Mouse (Mus musculus) kidney, adult 2 months (tissue): ENCODE results near the gene Mrpl21. TPM values are rescaled to one million over a fixed set of nuclear protein-coding genes. Genes with fewer than 3 reads are reported as not detected.
A peak's percentile ranks its signal among the peaks of the same experiment; 100 is the strongest.

Experiments used
- DNase-seq: peaks from one replicate; pipeline ENCODE4 v3.0.0; 2021
- H3K27ac ChIP-seq: fragments of 200-500 bp; 2 replicates; pipeline ENCODE4 v1.5.1; 2012; ENCODE audit warnings: low read depth, low read length, control low read depth, inconsistent platforms; ENCODE audit not compliant: insufficient read depth
- H3K27me3 ChIP-seq: fragments of 200-500 bp; replicated peaks from 2 replicates; pipeline ENCODE4 v1.6.1; 2012; ENCODE audit warnings: mild to moderate bottlenecking, moderate library complexity, low read length, inconsistent platforms; ENCODE audit not compliant: control insufficient read depth, insufficient read depth
- H3K36me3 ChIP-seq: fragments of 200-500 bp; 2 replicates; pipeline ENCODE4 v1.6.1; 2012; ENCODE audit warnings: mild to moderate bottlenecking, moderate library complexity, low read length, inconsistent platforms; ENCODE audit not compliant: control insufficient read depth, insufficient read depth
- H3K4me1 ChIP-seq: fragments of 200-500 bp; 2 replicates; pipeline ENCODE4 v1.6.1; 2011; ENCODE audit warnings: low read length; ENCODE audit not compliant: control insufficient read depth, insufficient read depth
- H3K4me3 ChIP-seq: fragments of 200-500 bp; 2 replicates; pipeline ENCODE4 v1.5.1; 2011; ENCODE audit warnings: mild to moderate bottlenecking, low read depth, low read length, control low read depth; ENCODE audit not compliant: insufficient read depth
- CTCF ChIP-seq: fragments of 200-500 bp; conservative IDR thresholded peaks from 2 replicates; pipeline ENCODE4 v1.5.1; 2011; ENCODE audit warnings: low read depth, mild to moderate bottlenecking, control low read depth, low read length, moderate library complexity, mixed read lengths; ENCODE audit not compliant: insufficient read depth, insufficient read length
- POLR2A ChIP-seq: fragments of 200-500 bp; IDR thresholded peaks from one replicate; pipeline ENCODE4 v1.6.1; 2011; ENCODE audit warnings: low read depth, low read length, control low read depth
- WGBS: fragments of 180-500 bp; shearing (Covaris S2); methylation state at CpG from one replicate; pipeline ENCODE4 v1.1.7; 2018; 5-methylcytosine and 5-hydroxymethylcytosine counted together
- polyA plus RNA-seq: library from polyadenylated mRNA; depleted of rRNA; stranded (reverse); fragments of >200 nt; gene quantifications from 2 replicates; pipeline ENCODE4 v1.2.3, GENCODE M21; 2012; rRNA removed

The Mrpl21 gene
- polyA plus RNA-seq: 61.4 and 75.0 TPM in 2 replicates

- H3K27ac ChIP-seq: 0 out of 2 replicates have a peak within 1 kb of the TSS, but pooled peaks have one; percentile 1
- under 1% methylated on average over 49 of the region's 49 CpGs for WGBS
- H3K36me3 ChIP-seq: no peaks in the 10 kb centered on the region
- peak within 1 kb of the TSS; percentile 95 for H3K4me3 ChIP-seq
- DNase-seq: peak; percentile 96
- H3K27me3 ChIP-seq: no peaks in the 10 kb centered on the region
- TF ChIP-seq CTCF (no peak), POLR2A (peak; percentile 45)
- H3K4me1 ChIP-seq: peaks cover 6% of the 10 kb centered on the region
Measured at GRCm38 (mm10) chr19:3282572-3283467, at the start of gene Mrpl21, which contains the start of gene Ighmbp2. Mrpl21 (plus strand) TSS chr19:3282901. Ighmbp2 (minus strand) TSS chr19:3283017.

- Histone ChIP-seq H3K4me1 (no peaks in the 10 kb centered on the region), H3K36me3 (no peaks in the 10 kb centered on the region; the same call in 1 of the 2 replicates), H3K27me3 (no peaks in the 10 kb centered on the region), H3K27ac (no peak overlapping the region), H3K4me3 (no peak overlapping the region)
- TF ChIP-seq CTCF (no peak), POLR2A (no peak)
- 83% methylated on average over 8 of the region's 8 CpGs for WGBS
- DNase-seq: no peak
Measured at GRCm38 (mm10) chr19:3260016-3260415, 22.7 kb upstream of the Mrpl21 start.

GRCm38 (mm10) chr19:3260591-3260990 is 22.1 kb upstream of the Mrpl21 start:
- 79% methylated on average over 3 of the region's 3 CpGs for WGBS

GRCm38 (mm10) chr19:3261336-3261735 is 21.4 kb upstream of the Mrpl21 start:
- Histone ChIP-seq H3K27me3 (no peaks in the 10 kb centered on the region), H3K4me1 (no peaks in the 10 kb centered on the region), H3K4me3 (no peak overlapping the region), H3K36me3 (no peaks in the 10 kb centered on the region; the same call in 1 of the 2 replicates), H3K27ac (no peak overlapping the region)
- 95% methylated on average over 7 of the region's 7 CpGs for WGBS
- DNase-seq: no peak
- no peak for TF ChIP-seq POLR2A
- no peak for TF ChIP-seq CTCF

More at GRCm38 (mm10) chr19:3260591-3260990, 22.1 kb upstream of the Mrpl21 start:
- Histone ChIP-seq H3K27ac (no peak overlapping the region), H3K4me1 (no peaks in the 10 kb centered on the region), H3K4me3 (no peak overlapping the region), H3K36me3 (no peaks in the 10 kb centered on the region; the same call in 1 of the 2 replicates), H3K27me3 (no peaks in the 10 kb centered on the region)
- no peak for TF ChIP-seq POLR2A
- TF ChIP-seq CTCF: no peak
- DNase-seq: no peak

- no peak for DNase-seq
- Histone ChIP-seq H3K4me1 (no peaks in the 10 kb centered on the region), H3K27me3 (no peaks in the 10 kb centered on the region), H3K4me3 (no peak overlapping the region), H3K36me3 (no peaks in the 10 kb centered on the region; the same call in 1 of the 2 replicates), H3K27ac (no peak overlapping the region)
- TF ChIP-seq CTCF: no peak
- no peak for TF ChIP-seq POLR2A
- WGBS: 77% methylated on average over 12 of the region's 12 CpGs
Measured at GRCm38 (mm10) chr19:3261764-3262525, 20.8 kb upstream of the Mrpl21 start.

GRCm38 (mm10) chr19:3264348-3264747 is 18.4 kb upstream of the Mrpl21 start:
- no peaks in the 10 kb centered on the region for H3K4me1 ChIP-seq
- DNase-seq: no peak
- WGBS: 95% methylated on average over 6 of the region's 6 CpGs
- TF ChIP-seq CTCF (no peak), POLR2A (no peak)
- no peak overlapping the region for H3K4me3 ChIP-seq
- H3K36me3 ChIP-seq: no peaks in the 10 kb centered on the region; the same call in 1 of the 2 replicates
- no peak overlapping the region for H3K27ac ChIP-seq
- H3K27me3 ChIP-seq: no peaks in the 10 kb centered on the region

GRCm38 (mm10) chr19:3265180-3265579 is 17.5 kb upstream of the Mrpl21 start:
- H3K27me3 ChIP-seq: no peaks in the 10 kb centered on the region
- no peak for DNase-seq
- no peaks in the 10 kb centered on the region for H3K4me1 ChIP-seq
- H3K4me3 ChIP-seq: no peak overlapping the region
- no peaks in the 10 kb centered on the region; the same call in 1 of the 2 replicates for H3K36me3 ChIP-seq
- 96% methylated on average over 9 of the region's 9 CpGs for WGBS
- TF ChIP-seq CTCF: no peak
- no peak for TF ChIP-seq POLR2A
- H3K27ac ChIP-seq: no peak overlapping the region
